Mouse (Mus musculus) myocyte (in vitro differentiated cells): ENCODE measurements around the gene Galk1. TPM values are rescaled to one million over a fixed set of nuclear protein-coding genes. Genes with fewer than 3 reads are reported as not detected.
"Not testable (repeated sequence)": the region's sequence is repeated elsewhere in the genome, so short reads cannot be mapped to it uniquely, and the experiment has no call there.

Source experiments
- H3K27me3 ChIP-seq: one replicate; pipeline ENCODE4 v1.6.1; 2011; ENCODE audit not compliant: control insufficient read depth, insufficient read depth, insufficient read length
- H3K36me3 ChIP-seq: one replicate; pipeline ENCODE4 v1.6.1; 2011; ENCODE audit not compliant: control insufficient read depth, insufficient read depth
- H3K4me2 ChIP-seq: one replicate; pipeline ENCODE4 v1.6.1; 2011; ENCODE audit warnings: low read depth, control low read depth
- H3K4me3 ChIP-seq: one replicate; pipeline ENCODE4 v1.5.1; 2011; ENCODE audit warnings: mild to moderate bottlenecking, control low read depth, moderate library complexity
- H3K79me2 ChIP-seq: one replicate; pipeline ENCODE4 v1.6.1; 2011; ENCODE audit not compliant: control insufficient read depth, insufficient read depth
- H3ac ChIP-seq: one replicate; pipeline ENCODE4 v1.6.1; 2011; ENCODE audit not compliant: control insufficient read depth, insufficient read length
- CEBPB ChIP-seq: IDR thresholded peaks from 2 replicates; pipeline ENCODE4 v1.6.1; 2011; ENCODE audit warnings: mild to moderate bottlenecking, moderate library complexity; ENCODE audit not compliant: poor library complexity, insufficient read depth, severe bottlenecking
- E2F4 ChIP-seq: IDR thresholded peaks from one replicate; pipeline ENCODE4 v1.6.1; 2011; ENCODE audit warnings: mild to moderate bottlenecking, control low read depth, moderate library complexity; ENCODE audit not compliant: insufficient read depth
- MAX ChIP-seq: IDR thresholded peaks from one replicate; pipeline ENCODE4 v1.6.1; 2011; ENCODE audit warnings: low read depth, mild to moderate bottlenecking, control low read depth
- MYOD1 ChIP-seq, 3 experiments: IDR thresholded peaks; one replicate each; pipeline ENCODE4 v1.6.1; 2011; ENCODE audit warnings: control low read depth in 2 of 3, low read depth in 2 of 3, mild to moderate bottlenecking in 2 of 3, moderate library complexity in 1 of 3; ENCODE audit not compliant: insufficient read length in 2 of 3, control insufficient read depth in 1 of 3
- MYOG ChIP-seq, 3 experiments: IDR thresholded peaks; one replicate each; pipeline ENCODE4 v1.6.1; 2011; ENCODE audit warnings: control low read depth in 2 of 3, low read depth in 2 of 3, mild to moderate bottlenecking in 2 of 3; ENCODE audit not compliant: insufficient read length in 2 of 3, control insufficient read depth in 1 of 3, insufficient read depth in 1 of 3
- POLR2A ChIP-seq: IDR thresholded peaks from one replicate; pipeline ENCODE4 v1.6.1; 2011; ENCODE audit warnings: low read depth, mild to moderate bottlenecking, control low read depth, moderate library complexity; ENCODE audit not compliant: insufficient read length
- POLR2AphosphoS2 ChIP-seq: IDR thresholded peaks from one replicate; pipeline ENCODE4 v1.6.1; 2011; ENCODE audit warnings: low read depth, control low read depth; ENCODE audit not compliant: insufficient read length
- REST ChIP-seq: IDR thresholded peaks from one replicate; pipeline ENCODE4 v1.6.1; 2011; ENCODE audit warnings: mild to moderate bottlenecking, control low read depth, moderate library complexity; ENCODE audit not compliant: insufficient read depth, insufficient read length
- SRF ChIP-seq: IDR thresholded peaks from one replicate; pipeline ENCODE4 v1.6.1; 2011; ENCODE audit warnings: low read depth; ENCODE audit not compliant: control insufficient read depth, insufficient read length
- TCF12 ChIP-seq: IDR thresholded peaks from one replicate; pipeline ENCODE4 v1.6.1; 2011; ENCODE audit warnings: mild to moderate bottlenecking, control low read depth; ENCODE audit not compliant: poor library complexity, insufficient read depth, severe bottlenecking
- TCF3 ChIP-seq: IDR thresholded peaks from one replicate; pipeline ENCODE4 v1.6.1; 2011; ENCODE audit warnings: low read depth, control low read depth; ENCODE audit not compliant: insufficient read length
- USF1 ChIP-seq: IDR thresholded peaks from one replicate; pipeline ENCODE4 v1.6.1; 2011; ENCODE audit warnings: low read depth, mild to moderate bottlenecking, control low read depth, moderate library complexity
- polyA plus RNA-seq: library from polyadenylated mRNA; unstranded; fragments of >200 nt; fragmentation: generic; extraction: Trizol; gene quantifications from one replicate; pipeline ENCODE4 v1.2.1, GENCODE M21; 2012; ENCODE audit warnings: missing spikeins

Galk1 gene
- polyA plus RNA-seq, 1 experiment = 172 TPM

DNA sequence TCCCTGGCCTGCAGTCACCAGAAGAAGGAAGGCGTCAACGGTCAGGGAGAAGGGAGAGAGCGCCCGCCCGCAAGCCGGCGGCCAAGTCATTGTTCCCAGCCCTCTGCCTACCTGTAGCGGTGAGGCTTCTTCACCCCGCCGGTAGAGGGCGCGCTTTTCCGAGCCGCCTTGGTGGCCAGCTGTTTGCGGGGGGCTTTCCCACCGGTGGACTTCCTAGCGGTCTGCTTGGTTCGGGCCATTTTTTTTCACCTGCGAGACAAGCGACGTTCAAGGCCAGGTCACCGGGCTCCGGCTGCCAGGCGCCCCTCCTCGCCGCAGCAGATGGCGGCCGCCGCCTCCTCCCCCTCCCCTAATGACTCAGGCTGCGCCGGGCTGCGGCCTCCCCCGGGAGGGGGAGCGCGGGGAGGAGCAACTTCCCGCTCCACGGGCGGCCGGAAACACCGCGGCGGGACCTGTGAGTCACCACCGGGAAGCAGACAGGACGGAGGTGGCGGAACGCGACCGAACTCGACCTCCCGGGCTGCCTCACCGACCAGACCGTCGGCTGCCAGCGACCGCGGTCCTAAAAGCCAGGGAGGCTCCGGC, 11.3 kb upstream of the Galk1 start:
- Histone ChIP-seq H3K79me2 (peaks cover 23% of the 10 kb centered on the region), H3K4me3 (peak overlapping the region; percentile 95), H3K27me3 (no peaks in the 10 kb centered on the region), H3K36me3 (peaks cover 19% of the 10 kb centered on the region), H3ac (peak overlapping the region; percentile 43), H3K4me2 (no peak overlapping the region)
- TF ChIP-seq REST (no peak), MYOD1 (IDR thresholded peaks at IDR 0.05; ENCODE audit: control insufficient read depth in 1 of 3, insufficient read length in 2 of 3, low read depth in 2 of 3) (peak in 2 of 3 experiments; percentile 12 to 51), MAX (no peak), TCF12 (no peak), E2F4 (peak; percentile 36), MYOG (IDR thresholded peaks at IDR 0.05; ENCODE audit: control insufficient read depth in 1 of 3, insufficient read depth in 1 of 3, insufficient read length in 2 of 3, low read depth in 2 of 3) (peak in 2 of 3 experiments; percentile 3 to 47)

DNA sequence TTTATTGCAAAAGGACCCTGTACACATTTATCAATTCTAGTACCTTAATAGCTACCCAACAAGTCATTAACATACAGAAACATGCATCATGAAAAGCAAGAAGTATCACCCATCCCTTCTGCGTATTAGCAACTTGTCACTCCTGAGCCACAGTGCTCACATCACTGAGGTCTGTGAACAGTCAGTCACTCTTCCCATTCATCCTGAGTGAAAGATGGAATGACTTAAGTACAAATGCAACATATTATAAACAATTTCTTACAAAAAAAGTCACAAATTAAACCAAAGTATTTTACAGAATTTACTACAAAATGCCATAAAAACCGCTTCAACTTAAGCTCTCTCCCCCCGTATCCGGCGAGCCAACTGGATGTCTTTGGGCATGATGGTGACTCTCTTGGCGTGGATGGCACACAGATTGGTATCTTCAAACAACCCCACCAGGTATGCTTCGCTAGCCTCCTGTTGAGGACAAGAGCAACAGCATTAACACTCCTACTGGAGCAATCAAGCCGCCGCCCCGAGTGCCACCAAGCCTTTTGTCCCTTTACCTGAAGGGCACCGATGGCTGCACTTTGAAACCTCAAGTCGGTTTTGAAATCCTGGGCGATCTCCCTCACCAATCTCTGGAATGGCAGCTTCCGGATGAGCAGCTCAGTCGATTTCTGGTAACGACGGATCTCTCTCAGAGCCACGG, 10.7 kb upstream of the Galk1 start:
- H3K36me3 ChIP-seq = peaks cover 19% of the 10 kb centered on the region
- H3K79me2 ChIP-seq = peaks cover 23% of the 10 kb centered on the region
- H3K4me3 ChIP-seq = peak overlapping the region; percentile 95
- peak; percentile 51 for TF ChIP-seq POLR2AphosphoS2
- H3K4me2 ChIP-seq = peak overlapping the region; percentile 76
- H3ac ChIP-seq = peak overlapping the region; percentile 43
- H3K27me3 ChIP-seq = not testable (repeated sequence)

DNA sequence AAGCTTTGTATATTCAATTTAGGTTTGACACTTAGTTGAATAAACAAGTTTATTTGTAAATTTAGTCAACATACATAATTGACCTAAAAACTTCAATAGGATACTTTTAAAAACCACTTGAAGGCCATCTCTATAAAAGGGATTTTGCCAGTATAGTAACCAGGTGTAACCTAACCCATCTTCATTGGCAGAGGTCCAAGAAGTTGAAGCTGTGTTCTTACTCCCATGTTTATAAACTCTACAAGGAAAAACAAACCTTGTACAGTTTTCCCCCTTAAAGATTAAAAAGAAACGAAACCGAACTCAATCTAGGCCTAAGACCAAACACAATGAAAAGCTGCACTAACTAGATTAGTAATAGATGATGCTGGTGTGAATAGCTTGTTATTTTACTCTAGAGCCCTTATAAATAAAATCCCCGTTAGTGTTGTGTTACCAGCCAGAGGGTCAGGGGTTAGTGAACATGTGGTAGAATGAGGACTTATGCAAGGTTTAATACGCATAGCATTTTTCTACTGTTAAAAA, 9.8 kb upstream of the Galk1 start:
- Histone ChIP-seq H3K4me3 (peak overlapping the region; percentile 95), H3K4me2 (peak overlapping the region; percentile 74), H3K27me3 (no peaks in the 10 kb centered on the region), H3K36me3 (peaks cover 19% of the 10 kb centered on the region), H3ac (no peak overlapping the region), H3K79me2 (peaks cover 23% of the 10 kb centered on the region)
- TF ChIP-seq TCF12 (no peak), MAX (no peak), TCF3 (no peak), MYOD1 (IDR thresholded peaks at IDR 0.05; ENCODE audit: control insufficient read depth in 1 of 3, insufficient read length in 2 of 3, low read depth in 2 of 3) (no peak), POLR2AphosphoS2 (no peak), USF1 (no peak), E2F4 (no peak), POLR2A (no peak)

DNA sequence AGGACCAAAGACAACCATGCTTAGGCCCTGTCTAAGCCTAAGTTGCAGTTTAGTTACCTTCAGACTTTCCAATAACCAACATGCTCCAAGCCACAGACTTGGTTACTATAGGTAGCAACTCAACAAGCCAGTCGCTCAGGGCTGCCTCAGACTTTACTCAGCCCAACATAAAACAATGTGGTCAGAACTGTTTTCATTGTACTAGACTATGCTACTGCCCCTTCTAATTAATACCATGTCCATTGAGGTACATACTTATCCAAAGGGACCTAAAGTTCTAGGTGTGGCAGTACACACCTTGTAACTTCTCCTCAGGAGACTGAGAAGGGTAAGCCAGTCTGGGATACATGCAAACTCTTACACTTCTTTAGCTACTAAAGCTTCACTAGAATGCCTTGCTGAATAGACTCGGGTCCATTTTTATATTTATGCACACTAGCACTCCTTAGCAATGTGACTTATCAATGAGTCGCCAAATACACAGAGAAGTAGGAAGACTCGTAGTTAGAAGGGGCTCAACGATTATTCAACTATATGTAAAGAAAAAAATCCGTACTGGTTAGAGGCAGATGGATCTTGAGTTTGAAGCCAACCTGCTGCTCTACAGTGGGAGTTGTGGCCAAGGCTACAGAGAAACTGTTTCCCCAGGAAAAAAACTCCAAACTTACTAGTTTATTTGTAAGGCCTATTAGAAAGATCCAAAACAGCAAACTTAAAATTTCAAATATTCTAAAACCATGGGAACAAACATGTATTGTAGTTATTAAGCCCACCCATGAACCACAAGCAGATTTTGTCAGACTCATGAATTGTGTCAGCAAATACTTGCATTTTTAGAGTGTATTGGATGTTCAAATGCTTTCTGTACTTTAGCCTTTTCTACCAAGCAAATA, 9.1 kb upstream of the Galk1 start:
- no peaks in the 10 kb centered on the region for H3K27me3 ChIP-seq

DNA sequence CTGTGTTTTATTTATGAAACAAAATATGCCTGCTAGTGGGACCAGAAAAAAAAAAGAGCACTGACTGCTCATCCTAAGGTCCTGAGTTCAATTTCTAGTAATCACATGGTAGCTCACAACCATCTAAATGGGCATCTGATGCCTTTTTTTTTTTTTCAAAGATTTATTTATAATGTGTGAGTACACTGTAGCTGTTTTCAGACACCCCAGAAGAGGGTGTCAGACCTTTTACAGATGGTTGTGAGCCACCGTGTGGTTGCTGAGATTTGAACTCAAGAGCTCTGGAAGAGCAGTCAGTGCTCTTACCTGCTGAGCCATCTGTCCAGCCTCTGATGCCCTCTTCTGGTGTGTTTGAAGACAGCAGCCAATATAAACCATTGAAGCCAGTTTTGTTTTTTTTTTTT, 8.0 kb upstream of the Galk1 start:
- no peak overlapping the region for H3K4me2 ChIP-seq
- TF ChIP-seq MYOG (IDR thresholded peaks at IDR 0.05; ENCODE audit: control insufficient read depth in 1 of 3, insufficient read depth in 1 of 3, insufficient read length in 2 of 3, low read depth in 2 of 3) = no peak
- TF ChIP-seq POLR2AphosphoS2 = peak; percentile 61
- H3K4me3 ChIP-seq = no peak overlapping the region
- peaks cover 19% of the 10 kb centered on the region for H3K36me3 ChIP-seq
- no peak overlapping the region for H3ac ChIP-seq
- peaks cover 23% of the 10 kb centered on the region for H3K79me2 ChIP-seq
- H3K27me3 ChIP-seq = no peaks in the 10 kb centered on the region

More for the DNA sequence above, 9.1 kb upstream of the Galk1 start:
- Histone ChIP-seq H3K4me3 (peak overlapping the region; percentile 95), H3K4me2 (peak overlapping the region; percentile 74), H3ac (no peak overlapping the region), H3K79me2 (peaks cover 23% of the 10 kb centered on the region), H3K36me3 (peaks cover 19% of the 10 kb centered on the region)
- TF ChIP-seq POLR2A = peak; percentile 51
- TF ChIP-seq TCF12 = no peak
- TF ChIP-seq USF1 = no peak
- no peak for TF ChIP-seq TCF3
- no peak for TF ChIP-seq MYOG (IDR thresholded peaks at IDR 0.05; ENCODE audit: control insufficient read depth in 1 of 3, insufficient read depth in 1 of 3, insufficient read length in 2 of 3, low read depth in 2 of 3)
- no peak for TF ChIP-seq SRF
- no peak for TF ChIP-seq REST
- TF ChIP-seq MAX = no peak
- no peak for TF ChIP-seq CEBPB
- peak; percentile 87 for TF ChIP-seq POLR2AphosphoS2
